Mouse (Mus musculus) brown adipose tissue, adult 24 weeks (tissue): ENCODE data around the gene Itgb5. TPM values are rescaled to one million over a fixed set of nuclear protein-coding genes. Genes with fewer than 3 reads are reported as not detected.
A peak's percentile ranks its signal among the peaks of the same experiment; 100 is the strongest.

Experiments
- H3K27ac ChIP-seq: fragments of 200-500 bp; replicated peaks from 2 replicates; pipeline ENCODE4 v1.5.1; 2012; ENCODE audit warnings: low read depth, mild to moderate bottlenecking, low read length
- H3K4me1 ChIP-seq: fragments of 200-500 bp; 2 replicates; pipeline ENCODE4 v1.6.1; 2012; ENCODE audit warnings: low read length, mixed read lengths; ENCODE audit not compliant: control insufficient read depth, insufficient read depth, insufficient read length
- H3K4me3 ChIP-seq: fragments of 200-500 bp; 2 replicates; pipeline ENCODE4 v1.5.1; 2012; ENCODE audit warnings: low read depth, mild to moderate bottlenecking, low read length, moderate library complexity; ENCODE audit not compliant: insufficient read depth
- polyA plus RNA-seq: library from polyadenylated mRNA; stranded (reverse); fragments of >200 nt; gene quantifications from 2 replicates; pipeline ENCODE4 v1.2.4, GENCODE M21; 2012; ENCODE audit not compliant: missing spikeins, insufficient read depth, insufficient read length

Gene Itgb5
- polyA plus RNA-seq, 1 experiment, result 42.1 TPM

DNA sequence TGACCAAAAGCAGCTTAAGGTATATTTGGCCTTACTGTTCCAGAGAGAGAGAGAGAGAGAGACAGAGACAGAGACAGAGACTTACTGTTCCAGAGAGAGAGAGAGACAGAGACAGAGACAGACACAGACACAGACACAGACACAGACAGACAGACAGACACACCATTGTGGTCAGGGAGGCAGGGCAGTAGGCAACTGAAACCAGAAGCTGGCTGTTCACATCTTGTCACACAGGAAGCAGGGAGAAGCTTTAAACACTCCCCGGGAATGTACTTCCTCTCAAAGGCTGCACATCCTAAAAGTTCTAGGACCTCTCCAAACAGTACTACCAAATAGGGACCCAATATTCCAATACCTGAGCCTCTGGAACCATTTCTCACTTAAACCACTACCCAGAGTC is 65.0 kb downstream of the Itgb5 start:
- Histone ChIP-seq H3K4me1 (peaks cover 25% of the 10 kb centered on the region), H3K27ac (peak overlapping the region; percentile 42; the same call in 1 of the 2 replicates), H3K4me3 (no peak overlapping the region)

- Histone ChIP-seq H3K4me3 (no peak overlapping the region), H3K4me1 (peaks cover 25% of the 10 kb centered on the region), H3K27ac (no peak overlapping the region)
These were observed 66.2 kb downstream of the Itgb5 start for GRCm38 (mm10) chr16:33895690-33896089.

GRCm38 (mm10) chr16:33896801-33897200 is 67.3 kb downstream of the Itgb5 start:
- peaks cover 16% of the 10 kb centered on the region for H3K4me1 ChIP-seq
- no peak overlapping the region for H3K27ac ChIP-seq
- no peak overlapping the region for H3K4me3 ChIP-seq

GRCm38 (mm10) chr16:33903664-33904441 is 74.4 kb downstream of the Itgb5 start:
- no peak overlapping the region for H3K27ac ChIP-seq
- no peak overlapping the region for H3K4me3 ChIP-seq
- H3K4me1 ChIP-seq, result peaks cover 3% of the 10 kb centered on the region; the same call in 1 of the 2 replicates

DNA sequence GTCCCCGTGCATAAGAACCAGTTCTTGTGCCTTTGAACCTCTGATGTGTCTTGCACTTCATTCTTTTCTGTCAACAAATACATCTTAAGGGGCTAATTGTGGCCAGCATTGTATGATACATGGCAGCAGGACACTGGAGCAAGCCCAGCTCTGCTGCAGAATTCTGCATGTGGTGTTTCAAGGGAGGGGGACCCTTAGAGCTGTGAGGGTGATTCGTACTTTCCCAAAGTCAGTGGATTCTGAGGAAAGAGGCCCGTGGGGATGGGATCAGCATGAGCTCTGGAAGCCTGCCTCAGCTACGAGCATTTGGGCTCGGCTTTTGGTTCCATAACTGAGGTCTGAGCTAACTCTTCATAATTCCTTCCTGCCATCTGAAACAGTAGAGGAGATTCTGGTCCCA is 75.1 kb downstream of the Itgb5 start:
- Histone ChIP-seq H3K27ac (no peak overlapping the region), H3K4me1 (peaks cover 3% of the 10 kb centered on the region; the same call in 1 of the 2 replicates), H3K4me3 (no peak overlapping the region)

DNA sequence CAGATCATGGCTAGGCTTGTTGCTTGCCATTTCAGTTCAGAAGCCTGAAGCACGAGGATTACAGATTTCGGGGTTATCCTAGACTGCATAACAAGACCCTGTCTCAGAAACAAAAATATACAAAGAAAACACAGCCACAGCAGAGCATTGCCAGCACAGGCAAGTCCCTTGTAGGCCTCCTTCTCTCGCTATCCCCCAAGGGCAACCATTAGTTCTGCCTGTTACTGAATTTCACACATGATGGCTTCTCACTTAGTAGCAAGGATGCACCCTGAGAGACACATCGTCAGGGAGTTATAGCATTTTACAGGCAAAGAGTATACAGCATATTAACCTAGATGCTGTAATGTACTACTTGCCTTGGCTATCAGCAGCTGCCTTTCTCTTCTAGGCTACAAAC is 78.8 kb downstream of the Itgb5 start:
- H3K27ac ChIP-seq, result no peak overlapping the region
- H3K4me3 ChIP-seq, result no peak overlapping the region
- H3K4me1 ChIP-seq, result peaks cover 3% of the 10 kb centered on the region; the same call in 1 of the 2 replicates

- Histone ChIP-seq H3K27ac (peak overlapping the region; percentile 12), H3K4me1 (peaks cover 27% of the 10 kb centered on the region), H3K4me3 (no peak overlapping the region)
These were observed 85.5 kb downstream of the Itgb5 start for GRCm38 (mm10) chr16:33914997-33915396.

GRCm38 (mm10) chr16:33916473-33917251 is 87.2 kb downstream of the Itgb5 start:
- Histone ChIP-seq H3K4me3 (no peak overlapping the region), H3K27ac (0 out of 2 replicates have a peak overlapping the region, but pooled peaks have one; percentile 9), H3K4me1 (peaks cover 27% of the 10 kb centered on the region)

DNA sequence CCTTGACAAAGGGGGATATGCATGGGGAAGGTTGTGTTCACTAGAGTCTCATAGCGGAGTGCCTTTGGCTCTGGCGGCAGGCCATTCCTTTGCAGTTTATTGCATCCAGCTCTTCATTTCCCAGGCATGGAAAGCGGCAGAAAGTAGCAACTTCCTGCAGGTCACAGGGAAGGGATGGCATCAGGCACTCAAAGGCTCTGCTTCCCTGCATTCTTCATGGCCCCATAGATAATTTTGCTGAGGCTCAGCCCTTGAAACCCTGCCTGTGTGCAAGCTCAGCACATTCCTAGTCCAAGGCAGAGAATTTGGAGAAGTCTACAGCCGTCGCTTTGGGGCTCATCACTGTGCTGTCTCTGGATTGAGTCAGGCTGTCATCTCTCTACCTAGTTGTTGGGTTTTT is 87.9 kb downstream of the Itgb5 start:
- peaks cover 27% of the 10 kb centered on the region for H3K4me1 ChIP-seq

GRCm38 (mm10) chr16:33917926-33918325 is 88.5 kb downstream of the Itgb5 start:
- Histone ChIP-seq H3K27ac (no peak overlapping the region), H3K4me1 (peaks cover 27% of the 10 kb centered on the region), H3K4me3 (no peak overlapping the region)

More for the DNA sequence above, 87.9 kb downstream of the Itgb5 start:
- Histone ChIP-seq H3K27ac (0 out of 2 replicates have a peak overlapping the region, but pooled peaks have one; percentile 12), H3K4me3 (no peak overlapping the region)

DNA sequence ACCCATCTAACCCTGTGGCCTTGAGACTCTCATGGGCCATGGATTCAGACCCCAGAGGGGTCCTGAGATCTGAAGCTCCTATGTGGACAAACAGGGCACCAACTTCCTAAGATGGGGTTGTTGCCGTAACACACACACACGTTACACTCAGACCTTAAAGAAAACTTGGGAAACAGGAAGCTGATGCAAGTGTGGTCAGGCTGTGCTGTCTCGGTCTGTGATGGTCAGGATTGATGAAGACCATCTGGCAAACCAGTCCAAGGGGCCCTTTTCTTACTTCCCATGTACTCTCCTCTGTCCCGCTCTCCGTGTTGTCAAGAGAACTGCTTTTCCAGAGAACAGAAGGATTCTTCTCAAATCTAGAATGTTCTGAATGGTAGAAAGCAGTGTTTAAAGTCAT is 92.0 kb downstream of the Itgb5 start:
- Histone ChIP-seq H3K4me1 (peaks cover 8% of the 10 kb centered on the region), H3K4me3 (no peak overlapping the region), H3K27ac (peak overlapping the region; percentile 52)

DNA sequence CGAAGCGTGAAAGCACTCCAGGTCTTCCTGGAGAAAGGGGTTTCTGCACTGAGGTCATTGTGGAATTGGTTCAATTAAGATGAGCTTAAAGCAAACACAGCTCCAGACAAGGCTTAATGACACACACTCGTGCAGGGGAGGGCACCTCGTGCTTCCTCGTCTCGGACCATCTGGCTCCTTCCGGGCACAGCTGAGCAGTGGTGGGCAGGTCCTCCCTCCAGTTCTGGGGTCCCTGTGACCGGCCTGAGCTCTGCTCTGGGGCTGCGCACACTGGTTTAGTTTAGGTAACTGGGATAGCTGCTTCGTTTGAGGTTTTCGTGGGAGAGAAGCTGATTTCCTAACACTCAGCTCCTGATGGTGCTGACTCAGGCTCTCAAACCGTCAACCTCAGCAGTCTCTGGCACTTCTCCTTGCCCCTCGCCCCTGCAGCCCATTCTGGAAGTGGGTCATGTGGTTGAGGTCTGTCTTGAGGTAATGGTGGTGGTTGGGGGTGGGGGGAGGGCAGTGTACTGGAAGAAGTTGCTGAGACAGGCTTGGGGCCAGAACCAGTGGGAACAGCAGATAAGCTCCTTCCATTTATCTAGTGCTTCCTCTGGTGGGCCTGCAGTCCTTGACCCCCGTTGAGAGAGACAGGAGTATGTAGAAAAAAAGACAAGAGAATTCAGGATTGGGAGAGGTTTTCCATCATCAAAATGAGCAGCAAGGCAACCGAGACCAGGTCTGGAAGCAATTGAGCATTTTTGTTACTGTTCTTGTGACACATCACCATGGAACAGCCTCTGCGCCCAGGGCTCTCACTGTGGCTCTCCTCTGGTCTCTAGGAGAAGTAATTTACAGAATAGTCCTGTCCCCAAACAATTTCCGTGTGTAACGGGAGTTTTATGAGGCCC is 92.9 kb downstream of the Itgb5 start:
- Histone ChIP-seq H3K4me1 (peaks cover under 1% of the 10 kb centered on the region), H3K4me3 (no peak overlapping the region), H3K27ac (peak overlapping the region; percentile 80)

DNA sequence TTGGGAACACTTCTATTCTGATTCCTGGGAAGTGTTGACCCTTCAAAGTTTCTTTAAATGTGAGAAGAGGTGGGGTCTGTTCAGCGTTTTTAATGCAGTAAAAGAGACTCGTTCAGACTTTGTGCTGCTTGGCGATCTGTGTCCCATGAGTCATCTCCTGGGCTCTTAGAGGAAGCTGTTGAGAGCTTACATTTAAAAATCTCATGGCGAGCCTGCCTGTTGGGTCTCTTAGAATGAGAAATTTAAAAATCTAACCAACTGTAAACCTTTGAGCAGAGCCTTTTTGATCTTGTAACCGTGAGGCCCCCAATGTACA is 93.5 kb downstream of the Itgb5 start:
- Histone ChIP-seq H3K27ac (peak overlapping the region; percentile 80), H3K4me3 (no peak overlapping the region), H3K4me1 (no peaks in the 10 kb centered on the region; the same call in 1 of the 2 replicates)

DNA sequence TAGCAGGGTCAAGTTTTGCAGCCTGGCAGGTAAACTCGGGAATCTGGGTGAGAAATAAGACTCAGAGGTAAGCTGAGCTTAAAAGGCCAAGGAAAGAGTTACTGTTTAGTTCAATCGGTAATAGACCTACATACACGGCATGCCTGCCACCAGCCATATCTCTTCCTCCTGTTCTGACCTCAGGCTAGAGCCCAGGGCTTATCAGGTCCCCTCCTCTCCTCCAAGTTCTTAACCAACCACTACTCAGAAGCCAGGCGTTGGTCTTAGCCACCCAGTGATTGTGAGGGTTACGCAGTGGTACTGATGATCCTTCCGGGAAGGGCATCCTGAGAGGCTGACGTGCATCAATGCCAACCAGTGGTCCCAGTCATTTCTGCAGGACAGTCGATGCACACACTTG is 94.3 kb downstream of the Itgb5 start:
- H3K4me1 ChIP-seq, result peaks cover 3% of the 10 kb centered on the region; the same call in 1 of the 2 replicates
- no peak overlapping the region for H3K27ac ChIP-seq
- H3K4me3 ChIP-seq, result no peak overlapping the region
